Mouse (Mus musculus) limb, embryonic 12.5 days (tissue): ENCODE measurements around the gene Prr12. TPM values are rescaled to one million over a fixed set of nuclear protein-coding genes. Genes with fewer than 3 reads are reported as not detected.
"Not testable (repeated sequence)": the region's sequence is repeated elsewhere in the genome, so short reads cannot be mapped to it uniquely, and the experiment has no call there.

Experiments
- ATAC-seq: fragments of 200-750 bp; cut with Nextera tagmentation; 2 replicates; pipeline ENCODE4 v1.8.0; 2017; ENCODE audit warnings: low read depth, moderate TSS enrichment; ENCODE audit not compliant: insufficient number of reproducible peaks, insufficient read depth, low FRiP score, low TSS enrichment
- H3K27ac ChIP-seq: fragments of 300-500 bp; sonication (generic); 2 replicates; pipeline ENCODE4 v1.5.1; 2016; ENCODE audit warnings: mild to moderate bottlenecking, moderate library complexity
- H3K27me3 ChIP-seq: fragments of 300-500 bp; sonication (generic); 2 replicates; pipeline ENCODE4 v1.6.1; 2016; ENCODE audit warnings: mild to moderate bottlenecking, moderate library complexity
- H3K36me3 ChIP-seq: fragments of 300-500 bp; sonication (generic); 2 replicates; pipeline ENCODE4 v1.6.1; 2016; ENCODE audit warnings: mild to moderate bottlenecking, moderate library complexity
- H3K4me1 ChIP-seq: fragments of 300-500 bp; sonication (generic); replicated peaks from 2 replicates; pipeline ENCODE4 v1.6.1; 2016
- H3K4me2 ChIP-seq: fragments of 300-500 bp; sonication (generic); 2 replicates; pipeline ENCODE4 v1.6.1; 2016; ENCODE audit warnings: mild to moderate bottlenecking, moderate library complexity
- H3K4me3 ChIP-seq: fragments of 300-500 bp; sonication (generic); replicated peaks from 2 replicates; pipeline ENCODE4 v1.5.1; 2016; ENCODE audit warnings: mild to moderate bottlenecking
- H3K9ac ChIP-seq: fragments of 300-500 bp; sonication (generic); replicated peaks from 2 replicates; pipeline ENCODE4 v1.6.1; 2016; ENCODE audit warnings: mild to moderate bottlenecking, moderate library complexity
- H3K9me3 ChIP-seq: fragments of 300-500 bp; sonication (generic); 2 replicates; pipeline ENCODE4 v1.6.1; 2016; ENCODE audit warnings: mild to moderate bottlenecking, moderate library complexity
- WGBS: fragments of 180-500 bp; shearing (Covaris S2); methylation state at CpG from one replicate; pipeline ENCODE4 v1.1.7; 2016; 5-methylcytosine and 5-hydroxymethylcytosine counted together
- polyA plus RNA-seq: library from polyadenylated mRNA; unstranded; fragments of >200 nt; fragmentation: Nextera tagmentation; extraction: Ambion mirVana; gene quantifications from 2 replicates; pipeline ENCODE4 v1.2.1, GENCODE M21; 2016

Prr12 gene
- polyA plus RNA-seq, 1 experiment from 2014 or later, result 15.0 TPM

GRCm38 (mm10) chr7:45033722-45034359 is 18.8 kb downstream of the Prr12 start:
- Histone ChIP-seq H3K9ac (no peak overlapping the region), H3K36me3 (peaks cover 100% of the 10 kb centered on the region), H3K27me3 (no peaks in the 10 kb centered on the region), H3K4me1 (no peaks in the 10 kb centered on the region), H3K9me3 (no peaks in the 10 kb centered on the region), H3K27ac (no peak overlapping the region), H3K4me2 (no peak overlapping the region), H3K4me3 (no peak overlapping the region)
- 94% methylated on average over 19 of the region's 19 CpGs for WGBS
- no peak for ATAC-seq

GRCm38 (mm10) chr7:45030857-45031256 is 21.8 kb downstream of the Prr12 start:
- Histone ChIP-seq H3K27ac (no peak overlapping the region), H3K9me3 (no peaks in the 10 kb centered on the region), H3K27me3 (no peaks in the 10 kb centered on the region), H3K4me3 (no peak overlapping the region), H3K9ac (no peak overlapping the region), H3K4me1 (peaks cover 7% of the 10 kb centered on the region; the same call in 1 of the 2 replicates), H3K36me3 (peaks cover 94% of the 10 kb centered on the region), H3K4me2 (no peak overlapping the region)
- ATAC-seq, result no peak
- WGBS, result 96% methylated on average over 8 of the region's 8 CpGs

DNA sequence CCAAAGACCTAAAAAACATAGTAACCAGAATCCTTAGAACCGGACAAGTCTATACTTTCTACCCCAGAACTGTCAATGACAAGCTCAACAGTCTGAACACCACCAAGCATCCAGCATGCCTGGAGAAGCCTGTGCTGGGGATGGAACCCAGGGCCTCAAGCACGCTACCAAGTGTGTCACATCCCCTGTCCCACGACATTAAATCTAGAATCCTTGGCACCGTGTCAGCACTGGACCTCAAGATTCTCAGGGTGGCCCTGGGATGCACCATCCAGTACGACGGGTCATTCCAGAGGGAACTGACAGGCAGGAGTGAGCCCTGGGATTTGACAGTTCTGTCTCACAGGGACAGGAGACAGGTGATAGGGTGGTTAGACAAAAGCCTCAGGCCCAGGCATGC is 22.7 kb downstream of the Prr12 start:
- Histone ChIP-seq H3K4me3 (no peak overlapping the region), H3K27ac (no peak overlapping the region), H3K4me1 (peaks cover 7% of the 10 kb centered on the region; the same call in 1 of the 2 replicates), H3K9me3 (no peaks in the 10 kb centered on the region), H3K9ac (no peak overlapping the region), H3K36me3 (peaks cover 85% of the 10 kb centered on the region), H3K4me2 (no peak overlapping the region), H3K27me3 (no peaks in the 10 kb centered on the region)
- 93% methylated on average over 6 of the region's 6 CpGs for WGBS
- ATAC-seq, result no peak

- Histone ChIP-seq H3K4me3 (no peak overlapping the region), H3K4me2 (no peak overlapping the region), H3K27ac (no peak overlapping the region), H3K9me3 (no peaks in the 10 kb centered on the region), H3K36me3 (peaks cover 69% of the 10 kb centered on the region), H3K4me1 (peaks cover 7% of the 10 kb centered on the region; the same call in 1 of the 2 replicates), H3K9ac (no peak overlapping the region), H3K27me3 (no peaks in the 10 kb centered on the region)
- 93% methylated on average over 11 of the region's 11 CpGs for WGBS
- ATAC-seq, result no peak
Measured at GRCm38 (mm10) chr7:45028351-45028750, 24.3 kb downstream of the Prr12 start.

DNA sequence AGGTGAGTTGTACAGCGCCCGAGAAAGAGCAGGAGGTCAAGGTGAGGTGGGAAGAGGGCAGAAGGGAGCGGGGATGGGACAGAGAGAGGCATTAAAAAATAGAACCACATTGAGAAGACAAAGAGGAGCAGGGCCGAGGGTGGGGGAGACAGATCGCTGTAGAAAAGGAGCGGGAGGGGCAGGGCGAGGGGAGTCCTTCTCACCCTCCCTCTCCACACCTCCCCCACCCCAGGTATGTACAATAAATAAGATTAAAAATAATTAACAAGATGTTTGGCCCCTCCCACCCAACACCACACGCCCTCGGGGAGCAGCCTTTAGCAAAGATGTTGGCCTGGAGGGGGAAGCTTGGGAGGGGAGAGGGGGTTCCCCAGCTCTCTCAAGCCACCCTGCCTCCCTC is 24.9 kb downstream of the Prr12 start:
- Histone ChIP-seq H3K27me3 (no peaks in the 10 kb centered on the region), H3K27ac (no peak overlapping the region), H3K4me3 (no peak overlapping the region), H3K4me1 (peaks cover 7% of the 10 kb centered on the region; the same call in 1 of the 2 replicates), H3K9me3 (no peaks in the 10 kb centered on the region), H3K36me3 (peaks cover 63% of the 10 kb centered on the region), H3K9ac (no peak overlapping the region), H3K4me2 (no peak overlapping the region)
- no peak for ATAC-seq
- WGBS, result 91% methylated on average over 9 of the region's 9 CpGs

GRCm38 (mm10) chr7:45026256-45026655 is 26.4 kb downstream of the Prr12 start:
- H3K4me2 ChIP-seq, result no peak overlapping the region
- WGBS, result 72% methylated on average over 2 of the region's 2 CpGs
- ATAC-seq, result no peak
- H3K4me1 ChIP-seq, result peaks cover 7% of the 10 kb centered on the region; the same call in 1 of the 2 replicates
- H3K27me3 ChIP-seq, result no peaks in the 10 kb centered on the region
- H3K4me3 ChIP-seq, result no peak overlapping the region
- no peak overlapping the region for H3K9ac ChIP-seq
- peak overlapping the region; percentile 25 for H3K27ac ChIP-seq
- H3K9me3 ChIP-seq, result no peaks in the 10 kb centered on the region
- H3K36me3 ChIP-seq, result peaks cover 48% of the 10 kb centered on the region

GRCm38 (mm10) chr7:45025601-45026220 is 27.0 kb downstream of the Prr12 start:
- Histone ChIP-seq H3K27ac (peak overlapping the region; percentile 54), H3K36me3 (peaks cover 42% of the 10 kb centered on the region), H3K4me3 (no peak overlapping the region), H3K4me1 (peaks cover 7% of the 10 kb centered on the region; the same call in 1 of the 2 replicates), H3K9ac (no peak overlapping the region), H3K9me3 (no peaks in the 10 kb centered on the region), H3K27me3 (no peaks in the 10 kb centered on the region), H3K4me2 (no peak overlapping the region)
- no peak for ATAC-seq
- whole genome bisulfite sequencing, result 76% methylated on average over 8 of the region's 8 CpGs

DNA sequence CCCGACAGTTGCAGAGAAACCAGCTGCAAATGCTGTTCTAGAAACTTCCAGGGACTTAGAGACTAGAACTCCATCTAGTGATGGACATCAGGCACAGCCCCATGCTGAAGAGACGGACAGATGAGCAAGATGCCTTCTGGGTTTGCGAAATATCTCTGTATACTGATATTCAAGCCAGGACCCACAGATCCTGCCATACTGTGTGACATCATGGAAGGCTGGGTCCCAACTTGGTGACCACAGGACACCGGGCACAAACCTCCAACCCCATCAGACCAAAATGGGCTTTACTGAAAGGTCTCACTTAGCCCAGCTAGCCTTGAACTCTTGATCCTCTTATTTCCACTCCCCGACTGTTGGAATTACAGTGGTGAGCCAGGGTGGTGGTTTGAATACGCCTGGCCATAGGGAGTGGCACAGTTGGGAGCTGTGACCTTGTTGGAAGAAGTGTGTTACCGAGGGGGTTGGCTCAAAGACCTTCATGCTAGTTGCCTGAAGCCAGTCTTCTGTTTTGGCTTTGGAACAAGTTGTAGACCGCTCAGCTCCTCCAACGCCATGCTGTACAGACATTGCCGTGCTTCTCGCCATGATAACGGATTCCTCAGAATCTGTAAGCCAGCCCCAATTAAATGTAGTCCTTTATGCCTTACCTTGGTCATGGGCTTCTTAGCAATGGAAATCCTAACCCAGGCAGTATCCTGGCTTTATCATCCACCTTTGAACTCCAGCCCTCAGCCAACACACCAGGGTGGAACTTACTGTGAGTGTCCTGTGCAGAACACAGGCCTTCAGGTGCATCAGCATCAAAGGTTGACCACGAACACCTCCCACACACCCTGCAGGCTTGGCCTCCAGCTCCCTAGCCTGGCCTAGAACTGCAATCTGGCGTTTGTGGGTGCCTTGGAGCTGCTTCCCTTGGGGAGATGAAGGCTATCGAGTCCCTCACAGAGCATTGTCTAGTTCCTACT is 28.1 kb downstream of the Prr12 start:
- H3K4me1 ChIP-seq, result peaks cover 11% of the 10 kb centered on the region; the same call in 1 of the 2 replicates
- H3K4me3 ChIP-seq, result no peak overlapping the region
- no peak for ATAC-seq
- no peak overlapping the region for H3K9ac ChIP-seq
- 88% methylated on average over 15 of the region's 15 CpGs for whole genome bisulfite sequencing
- H3K9me3 ChIP-seq, result no peaks in the 10 kb centered on the region
- H3K27ac ChIP-seq, result peak overlapping the region; percentile 54; the same call in 1 of the 2 replicates
- 0 out of 2 replicates have a peak, but pooled peaks cover 4% of the 10 kb centered on the region for H3K27me3 ChIP-seq
- H3K36me3 ChIP-seq, result peaks cover 31% of the 10 kb centered on the region
- no peak overlapping the region for H3K4me2 ChIP-seq

- H3K4me1 ChIP-seq, result peaks cover 19% of the 10 kb centered on the region
- not testable (repeated sequence) for H3K9me3 ChIP-seq, H3K4me2 ChIP-seq, H3K9ac ChIP-seq, H3K27ac ChIP-seq, ATAC-seq, H3K4me3 ChIP-seq
- H3K27me3 ChIP-seq, result peaks cover 12% of the 10 kb centered on the region; the same call in 1 of the 2 replicates
- H3K36me3 ChIP-seq, result peaks cover 22% of the 10 kb centered on the region
- 85% methylated on average over 5 of the region's 5 CpGs for WGBS
Measured at GRCm38 (mm10) chr7:45023711-45024110, 29.0 kb downstream of the Prr12 start.

GRCm38 (mm10) chr7:45020225-45020624 is 32.5 kb downstream of the Prr12 start:
- no peak overlapping the region for H3K4me2 ChIP-seq
- H3K4me3 ChIP-seq, result no peak overlapping the region
- no peak overlapping the region for H3K9ac ChIP-seq
- WGBS, result 65% methylated on average over 9 of the region's 9 CpGs
- H3K36me3 ChIP-seq, result no peaks in the 10 kb centered on the region
- no peak for ATAC-seq
- peaks cover 12% of the 10 kb centered on the region; the same call in 1 of the 2 replicates for H3K27me3 ChIP-seq
- no peaks in the 10 kb centered on the region for H3K9me3 ChIP-seq
- H3K27ac ChIP-seq, result no peak overlapping the region
- peaks cover 26% of the 10 kb centered on the region for H3K4me1 ChIP-seq
